Mouse (Mus musculus) hindbrain, embryonic 10.5 days (tissue): ENCODE results near the gene Krtap15. TPM values are rescaled to one million over a fixed set of nuclear protein-coding genes. Genes with fewer than 3 reads are reported as not detected.

Experiments used
- DNase-seq: peaks from one replicate; pipeline ENCODE4 v3.0.0-alpha.2; 2017; ENCODE audit warnings: low spot score
- H3K27ac ChIP-seq: fragments of 300-500 bp; sonication (generic); 2 replicates; pipeline ENCODE4 v1.5.1; 2016; ENCODE audit warnings: mild to moderate bottlenecking, moderate library complexity
- H3K27me3 ChIP-seq: fragments of 300-500 bp; sonication (generic); 2 replicates; pipeline ENCODE4 v1.6.1; 2016; ENCODE audit warnings: mild to moderate bottlenecking; ENCODE audit not compliant: poor library complexity, insufficient read depth, severe bottlenecking
- H3K36me3 ChIP-seq: fragments of 300-500 bp; sonication (generic); 2 replicates; pipeline ENCODE4 v1.6.1; 2016; ENCODE audit warnings: mild to moderate bottlenecking, moderate library complexity
- H3K4me1 ChIP-seq: fragments of 300-500 bp; sonication (generic); replicated peaks from 2 replicates; pipeline ENCODE4 v1.6.1; 2016; ENCODE audit warnings: mild to moderate bottlenecking
- H3K4me3 ChIP-seq: fragments of 300-500 bp; sonication (generic); 2 replicates; pipeline ENCODE4 v1.5.1; 2016; ENCODE audit warnings: mild to moderate bottlenecking, moderate library complexity
- H3K9me3 ChIP-seq: fragments of 300-500 bp; sonication (generic); 2 replicates; pipeline ENCODE4 v1.6.1; 2016; ENCODE audit warnings: mild to moderate bottlenecking, moderate library complexity
- WGBS: fragments of 180-500 bp; shearing (Covaris S2); methylation state at CpG from one replicate; pipeline ENCODE4 v1.1.7; 2016; 5-methylcytosine and 5-hydroxymethylcytosine counted together
- polyA plus RNA-seq: library from polyadenylated mRNA; unstranded; fragments of >200 nt; fragmentation: Nextera tagmentation; extraction: Ambion mirVana; gene quantifications from 2 replicates; pipeline ENCODE4 v1.2.1, GENCODE M21; 2016

The Krtap15 gene
- polyA plus RNA-seq, 1 experiment from 2014 or later = not detected

DNA sequence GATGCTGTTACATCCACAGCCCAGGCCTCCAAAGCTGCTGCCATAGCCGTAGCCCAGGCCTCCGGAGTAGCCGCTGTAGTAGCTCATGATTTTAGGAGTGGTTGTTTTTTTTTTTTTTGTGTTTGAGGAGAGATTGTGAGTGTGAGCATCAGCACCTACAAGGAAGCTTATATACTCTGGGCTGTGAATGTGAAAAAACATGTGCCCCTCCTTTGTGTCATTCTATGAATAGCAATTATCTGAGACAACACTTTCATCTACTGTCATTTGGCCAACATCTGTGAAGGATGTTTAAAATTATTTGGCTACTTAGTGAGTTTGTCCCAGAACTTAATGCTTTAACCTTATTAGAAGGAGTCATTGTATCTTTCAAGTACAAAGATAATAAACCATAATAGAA is 54.2 kb downstream of the Krtap15 start, which contains the start of gene Krtap19-2:
Krtap19-2 (minus strand) TSS at position 101 of the 400 bp plus-strand sequence.
- no peak for DNase-seq
- Histone ChIP-seq H3K9me3 (no peaks in the 10 kb centered on the region), H3K27me3 (no peaks in the 10 kb centered on the region), H3K4me3 (no peak within 1 kb of the TSS), H3K4me1 (no peaks in the 10 kb centered on the region), H3K27ac (no peak within 1 kb of the TSS), H3K36me3 (no peaks in the 10 kb centered on the region)
- WGBS = 94% methylated on average over 3 of the region's 3 CpGs

DNA sequence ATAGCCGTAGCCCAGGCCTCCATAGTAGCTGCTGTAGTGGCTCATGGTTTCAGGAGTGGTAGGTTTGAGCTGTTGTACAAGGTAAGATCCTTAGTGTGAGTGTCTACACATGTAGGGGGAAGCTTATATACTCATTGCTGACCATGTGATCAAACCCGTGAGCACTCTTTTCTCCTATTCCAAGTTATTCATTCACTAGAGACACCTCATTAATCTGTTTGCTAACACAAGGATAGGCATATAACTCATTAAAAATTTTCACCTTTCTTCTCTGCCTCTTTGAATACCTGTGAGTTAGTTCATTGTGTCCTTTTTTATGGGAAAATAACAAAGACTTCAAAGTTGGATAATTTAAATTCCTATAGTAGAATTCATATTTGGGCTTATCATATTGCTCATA is 57.9 kb downstream of the Krtap15 start, which contains the start of gene Krtap19-3:
Krtap19-3 (minus strand) TSS at position 101 of the 400 bp plus-strand sequence.
- Histone ChIP-seq H3K4me3 (no peak within 1 kb of the TSS), H3K27me3 (no peaks in the 10 kb centered on the region), H3K4me1 (no peaks in the 10 kb centered on the region), H3K36me3 (no peaks in the 10 kb centered on the region), H3K9me3 (no peaks in the 10 kb centered on the region), H3K27ac (no peak within 1 kb of the TSS)
- WGBS = 92% methylated on average over 2 of the region's 2 CpGs
- DNase-seq = no peak

Other genes starting within 250 kb of the Krtap15 start
- not detected in 2 replicates for gene Krtap24-1, start 207.9 kb upstream of the Krtap15 start, polyA plus RNA-seq
- gene 2310079G19Rik, start 192.5 kb upstream of the Krtap15 start, polyA plus RNA-seq = not detected in 2 replicates
- not detected in 2 replicates for gene Krtap26-1, start 172.4 kb upstream of the Krtap15 start, polyA plus RNA-seq
- gene Krtap27-1, start 148.5 kb upstream of the Krtap15 start, polyA plus RNA-seq = not detected in 2 replicates
- not detected in 2 replicates for gene 2310061N02Rik, start 112.3 kb upstream of the Krtap15 start, polyA plus RNA-seq
- not detected in 2 replicates for gene Krtap13-1, start 91.4 kb upstream of the Krtap15 start, polyA plus RNA-seq
- gene Krtap13, start 68.6 kb upstream of the Krtap15 start, polyA plus RNA-seq = not detected in 2 replicates
- not detected in 2 replicates for gene 2310034C09Rik, start 61.4 kb upstream of the Krtap15 start, polyA plus RNA-seq
- not detected in 2 replicates for gene 2310057N15Rik, start 46.0 kb upstream of the Krtap15 start, polyA plus RNA-seq
- not detected in 2 replicates for gene Gm5965, start 42.3 kb upstream of the Krtap15 start, polyA plus RNA-seq
- not detected in 2 replicates for gene Gm20741, start 8.0 kb upstream of the Krtap15 start, polyA plus RNA-seq
- gene Krtap14, start 5.9 kb downstream of the Krtap15 start, polyA plus RNA-seq = not detected in 2 replicates
- gene Krtap19-1, start 49.2 kb downstream of the Krtap15 start, polyA plus RNA-seq = not detected in 2 replicates
- gene Krtap19-2, start 54.1 kb downstream of the Krtap15 start, polyA plus RNA-seq = not detected in 2 replicates
- not detected in 2 replicates for gene Krtap19-3, start 57.8 kb downstream of the Krtap15 start, polyA plus RNA-seq
- not detected in 2 replicates for gene Krtap19-4, start 64.9 kb downstream of the Krtap15 start, polyA plus RNA-seq
- not detected in 2 replicates for gene Krtap19-5, start 76.2 kb downstream of the Krtap15 start, polyA plus RNA-seq
- gene Krtap19-9b, start 112.0 kb downstream of the Krtap15 start, polyA plus RNA-seq = not detected in 2 replicates
- not detected in 2 replicates for gene Krtap16-3, start 142.7 kb downstream of the Krtap15 start, polyA plus RNA-seq
- gene Krtap22-2, start 190.5 kb downstream of the Krtap15 start, polyA plus RNA-seq = not detected in 2 replicates
- gene Gm10229, start 195.1 kb downstream of the Krtap15 start, polyA plus RNA-seq = not detected in 2 replicates
- gene Krtap6-1, start 211.5 kb downstream of the Krtap15 start, polyA plus RNA-seq = not detected in 2 replicates
- not detected in 2 replicates for gene Gm10228, start 221.3 kb downstream of the Krtap15 start, polyA plus RNA-seq
- gene Krtap6-5, start 227.7 kb downstream of the Krtap15 start, polyA plus RNA-seq = not detected in 2 replicates
- not detected in 2 replicates for gene 1110025L11Rik, start 243.8 kb downstream of the Krtap15 start, polyA plus RNA-seq